Mouse (Mus musculus) liver, adult 2 months (tissue): ENCODE results near the gene Arhgef33. TPM values are rescaled to one million over a fixed set of nuclear protein-coding genes. Genes with fewer than 3 reads are reported as not detected.
"Not testable (repeated sequence)": the region's sequence is repeated elsewhere in the genome, so short reads cannot be mapped to it uniquely, and the experiment has no call there.

ENCODE experiments used
- DNase-seq: peaks from one replicate; pipeline ENCODE4 v3.0.0-alpha.2; 2011; ENCODE audit warnings: low read depth, low spot score; ENCODE audit errors: extremely low read depth
- H3K27ac ChIP-seq: fragments of 200-500 bp; replicated peaks from 2 replicates; pipeline ENCODE4 v1.5.1; 2012; ENCODE audit warnings: low read depth, mild to moderate bottlenecking, control low read depth, inconsistent platforms, low read length; ENCODE audit not compliant: insufficient read depth
- H3K27me3 ChIP-seq: fragments of 200-500 bp; 2 replicates; pipeline ENCODE4 v1.6.1; 2012; ENCODE audit warnings: mild to moderate bottlenecking, moderate library complexity, low read length, inconsistent platforms; ENCODE audit not compliant: control insufficient read depth, insufficient read depth
- H3K36me3 ChIP-seq: fragments of 200-500 bp; 2 replicates; pipeline ENCODE4 v1.6.1; 2012; ENCODE audit warnings: low read length, inconsistent platforms; ENCODE audit not compliant: control insufficient read depth, insufficient read depth
- H3K4me1 ChIP-seq: fragments of 200-500 bp; 2 replicates; pipeline ENCODE4 v1.6.1; 2011; ENCODE audit warnings: low read length; ENCODE audit not compliant: control insufficient read depth, insufficient read depth
- H3K4me3 ChIP-seq: fragments of 200-500 bp; 2 replicates; pipeline ENCODE4 v1.5.1; 2011; ENCODE audit warnings: low read depth, mild to moderate bottlenecking, control low read depth, low read length, moderate library complexity; ENCODE audit not compliant: insufficient read depth
- H3K79me2 ChIP-seq: fragments of 200-500 bp; 2 replicates; pipeline ENCODE4 v1.6.1; 2012; ENCODE audit warnings: inconsistent platforms, mild to moderate bottlenecking, low read length, moderate library complexity; ENCODE audit not compliant: control insufficient read depth, insufficient read depth
- H3K9ac ChIP-seq: fragments of 200-500 bp; 2 replicates; pipeline ENCODE4 v1.6.1; 2012; ENCODE audit warnings: low read depth, mild to moderate bottlenecking, control low read depth, inconsistent platforms, low read length
- CTCF ChIP-seq: fragments of 200-500 bp; IDR thresholded peaks from 2 replicates; pipeline ENCODE4 v1.5.1; 2011; ENCODE audit warnings: low read depth, low read length, control low read depth
- POLR2A ChIP-seq: fragments of 200-500 bp; IDR thresholded peaks from 2 replicates; pipeline ENCODE4 v1.6.1; 2011; ENCODE audit warnings: low read length, control low read depth; ENCODE audit not compliant: insufficient read depth; ENCODE audit errors: extremely low read depth
- WGBS: fragments of 180-500 bp; shearing (Covaris S2); methylation state at CpG from one replicate; pipeline ENCODE4 v1.1.7; 2018; 5-methylcytosine and 5-hydroxymethylcytosine counted together
- polyA plus RNA-seq: library from polyadenylated mRNA; depleted of rRNA; stranded (reverse); fragments of >200 nt; gene quantifications from 2 replicates; pipeline ENCODE4 v1.2.3, GENCODE M21; 2012; rRNA removed
- total RNA-seq: library from RNA; depleted of rRNA; stranded (reverse); fragments of >200 nt; gene quantifications from 2 replicates; pipeline ENCODE4 v1.2.3, GENCODE M21; 2014; rRNA removed

Gene Arhgef33
- total RNA-seq (not detected in 2 replicates), polyA plus RNA-seq (not detected in 2 replicates)

DNA sequence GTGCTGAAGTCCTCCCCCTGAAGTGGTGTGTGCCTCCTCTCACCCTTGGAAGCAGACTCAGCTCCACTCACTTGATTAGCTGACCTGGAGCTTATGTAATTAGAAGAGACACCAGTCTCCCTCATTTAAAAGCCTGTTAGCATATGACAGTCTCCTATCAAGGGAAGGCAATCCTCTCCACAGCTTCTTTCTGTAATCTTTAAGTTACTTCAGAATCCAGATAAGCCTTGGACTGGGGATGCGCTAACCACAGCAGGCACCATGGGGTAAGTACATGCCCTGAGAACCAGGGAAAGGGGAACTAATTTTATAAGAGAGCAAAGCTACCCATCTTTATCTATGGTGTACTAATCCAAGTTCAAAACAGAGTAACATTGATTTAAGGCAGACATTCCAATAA is at the start of gene Arhgef33:
Gene Arhgef33 (plus strand): TSS at position 157 of the 400 bp plus-strand sequence.
- WGBS: 100% methylated on average over 1 of the region's 1 CpGs
- no peaks in the 10 kb centered on the region for H3K79me2 ChIP-seq
- no peak within 1 kb of the TSS for H3K4me3 ChIP-seq
- H3K36me3 ChIP-seq: no peaks in the 10 kb centered on the region
- H3K27me3 ChIP-seq: no peaks in the 10 kb centered on the region
- TF ChIP-seq POLR2A (no peak), CTCF (no peak)
- no peak within 1 kb of the TSS for H3K27ac ChIP-seq
- no peak for DNase-seq
- H3K4me1 ChIP-seq: no peaks in the 10 kb centered on the region
- no peak within 1 kb of the TSS for H3K9ac ChIP-seq

DNA sequence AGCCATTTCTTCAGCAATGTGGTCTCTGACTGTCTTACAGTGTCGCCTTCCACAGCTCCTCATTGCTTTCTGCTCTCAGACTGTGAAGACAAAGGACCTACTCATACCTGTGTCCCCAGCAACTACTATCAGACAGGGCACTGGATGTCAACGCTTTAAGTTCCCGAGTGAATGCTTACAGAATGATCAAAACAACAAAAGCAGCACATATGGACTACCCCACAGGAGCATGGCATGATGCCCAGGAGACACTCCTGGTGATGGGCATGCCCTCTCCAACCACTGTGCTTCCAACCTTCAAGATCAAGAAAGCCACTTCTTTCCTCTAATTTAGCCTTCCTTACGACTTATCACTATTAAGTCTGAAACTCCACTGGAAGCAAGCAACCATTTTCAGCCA is 40.1 kb upstream of the Arhgef33 start:
- Histone ChIP-seq H3K4me3 (no peak overlapping the region), H3K4me1 (no peaks in the 10 kb centered on the region), H3K27me3 (no peaks in the 10 kb centered on the region), H3K36me3 (peaks cover 48% of the 10 kb centered on the region), H3K9ac (no peak overlapping the region), H3K27ac (no peak overlapping the region), H3K79me2 (no peaks in the 10 kb centered on the region)
- no peak for DNase-seq
- TF ChIP-seq POLR2A: no peak
- TF ChIP-seq CTCF: no peak
- whole genome bisulfite sequencing: 96% methylated on average over 4 of the region's 4 CpGs

DNA sequence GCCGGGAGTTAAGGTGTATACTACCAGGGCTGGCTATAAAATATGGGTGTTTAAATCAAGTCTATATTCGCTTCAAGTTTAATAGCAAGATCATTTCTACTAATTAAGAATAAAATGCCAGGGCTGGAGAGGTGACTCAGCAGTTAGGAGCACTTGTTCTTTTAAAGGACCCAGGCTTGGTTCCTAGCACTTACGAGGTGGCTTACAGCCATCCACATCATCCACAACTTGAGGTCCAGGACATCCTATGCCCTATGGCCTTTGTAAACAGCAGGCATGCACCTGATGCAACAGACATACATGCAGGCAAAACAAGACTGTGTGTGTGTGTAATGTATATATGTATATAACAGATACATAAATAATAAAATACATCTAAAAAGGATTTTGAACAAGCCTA is 39.1 kb upstream of the Arhgef33 start:
- Histone ChIP-seq H3K9ac (no peak overlapping the region), H3K36me3 (peaks cover 49% of the 10 kb centered on the region), H3K4me1 (no peaks in the 10 kb centered on the region), H3K27me3 (no peaks in the 10 kb centered on the region), H3K27ac (no peak overlapping the region), H3K79me2 (no peaks in the 10 kb centered on the region), H3K4me3 (no peak overlapping the region)
- WGBS: 98% methylated on average over 3 of the region's 3 CpGs
- TF ChIP-seq POLR2A (no peak), CTCF (no peak)
- DNase-seq: no peak

DNA sequence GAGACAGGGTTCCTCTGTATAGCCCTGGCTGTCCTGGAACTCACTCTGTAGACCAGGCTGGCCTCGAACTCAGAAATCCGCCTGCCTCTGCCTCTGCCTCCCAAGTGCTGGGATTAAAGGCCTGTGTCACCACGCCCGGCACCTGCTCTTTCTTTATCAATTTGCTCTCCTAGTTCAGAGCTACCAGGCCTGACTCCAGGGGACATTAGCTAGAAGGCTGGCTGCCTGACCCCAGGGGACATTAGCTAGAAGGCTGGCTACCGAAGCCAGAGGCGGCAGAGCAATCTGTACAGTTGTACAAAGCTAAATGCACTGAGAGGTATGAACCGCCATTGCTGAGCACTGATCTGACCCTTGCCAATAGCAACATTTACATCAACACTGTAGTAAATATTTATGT is 36.6 kb upstream of the Arhgef33 start:
- H3K79me2 ChIP-seq, H3K9ac ChIP-seq, H3K27ac ChIP-seq, H3K27me3 ChIP-seq, H3K4me3 ChIP-seq, H3K4me1 ChIP-seq, DNase-seq: not testable (repeated sequence)
- H3K36me3 ChIP-seq: peaks cover 45% of the 10 kb centered on the region
- WGBS: 96% methylated on average over 7 of the region's 7 CpGs

DNA sequence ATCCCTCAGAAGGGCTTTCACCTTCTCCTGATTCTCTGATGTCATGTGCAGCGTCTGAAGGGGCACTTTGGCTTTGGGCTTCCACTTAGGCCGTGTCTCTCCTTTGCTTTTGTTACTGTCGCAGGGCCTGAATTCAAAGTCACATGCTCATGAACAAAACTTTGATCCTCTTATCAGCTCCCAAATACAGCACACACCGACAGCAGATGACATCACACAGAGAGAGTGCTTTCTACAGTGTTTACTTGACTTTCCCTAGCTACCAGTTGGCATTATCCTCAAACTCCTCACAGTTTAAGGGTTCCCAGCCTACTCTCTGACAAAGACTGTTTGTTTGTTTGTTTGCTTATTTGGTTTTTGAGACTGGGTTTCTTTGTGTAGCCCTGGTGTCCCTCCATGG is 29.0 kb upstream of the Arhgef33 start:
- TF ChIP-seq POLR2A (no peak), CTCF (no peak)
- Histone ChIP-seq H3K36me3 (peaks cover 17% of the 10 kb centered on the region), H3K27me3 (no peaks in the 10 kb centered on the region), H3K4me1 (no peaks in the 10 kb centered on the region), H3K9ac (no peak overlapping the region), H3K79me2 (no peaks in the 10 kb centered on the region), H3K4me3 (no peak overlapping the region), H3K27ac (no peak overlapping the region)
- WGBS: 56% methylated on average over 4 of the region's 4 CpGs
- DNase-seq: peak; percentile 22

DNA sequence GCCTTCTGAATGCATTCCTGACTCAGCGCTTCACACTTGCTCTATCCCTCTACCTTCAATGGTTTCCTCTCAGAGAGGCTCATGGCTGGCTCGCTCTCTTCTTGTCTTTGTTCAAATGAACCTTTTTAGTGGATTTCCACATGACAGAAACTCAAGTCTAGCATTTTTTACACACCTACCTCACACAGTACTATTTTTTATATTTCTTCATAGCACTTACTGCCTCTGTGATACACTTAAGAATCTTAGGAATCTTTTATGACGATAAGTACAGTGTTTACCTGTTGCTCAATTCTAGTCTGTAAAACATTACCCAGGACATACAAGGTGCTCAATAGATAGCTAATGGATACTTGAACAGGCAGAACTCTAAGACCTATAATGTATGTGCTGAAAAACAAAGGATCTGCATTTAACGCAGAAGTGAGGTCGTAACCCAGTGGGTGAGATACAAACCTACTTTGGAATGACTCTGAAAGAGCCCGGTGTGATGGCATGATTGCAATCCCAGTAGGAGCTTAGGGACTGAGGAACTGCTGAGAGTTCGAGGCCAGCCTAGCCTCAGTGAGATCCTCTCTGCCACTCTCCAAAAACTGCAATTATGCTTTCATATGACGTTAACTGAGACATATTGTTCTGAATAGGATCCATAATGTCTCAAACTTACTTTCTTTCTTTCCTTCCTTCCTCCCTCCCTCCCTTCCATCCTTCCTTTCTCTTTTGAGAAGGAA is 27.7 kb upstream of the Arhgef33 start:
- no peak overlapping the region for H3K27ac ChIP-seq
- peak; percentile 28 for DNase-seq
- WGBS: 72% methylated on average over 8 of the region's 8 CpGs
- peaks cover 14% of the 10 kb centered on the region for H3K36me3 ChIP-seq
- no peak overlapping the region for H3K9ac ChIP-seq
- H3K27me3 ChIP-seq: no peaks in the 10 kb centered on the region
- H3K79me2 ChIP-seq: no peaks in the 10 kb centered on the region
- no peak overlapping the region for H3K4me3 ChIP-seq
- no peaks in the 10 kb centered on the region for H3K4me1 ChIP-seq
- TF ChIP-seq CTCF (no peak), POLR2A (no peak)
